Mouse (Mus musculus) urinary bladder, postnatal 14 days (tissue): ENCODE measurements around the gene Sdhc.
A peak's percentile ranks its signal among the peaks of the same experiment; 100 is the strongest.
"Not testable (repeated sequence)": the region's sequence is repeated elsewhere in the genome, so short reads cannot be mapped to it uniquely, and the experiment has no call there.

Source experiments
- DNase-seq: peaks from one replicate; pipeline ENCODE4 v3.0.0; 2021; ENCODE audit warnings: low spot score

Gene Sdhc

DNA sequence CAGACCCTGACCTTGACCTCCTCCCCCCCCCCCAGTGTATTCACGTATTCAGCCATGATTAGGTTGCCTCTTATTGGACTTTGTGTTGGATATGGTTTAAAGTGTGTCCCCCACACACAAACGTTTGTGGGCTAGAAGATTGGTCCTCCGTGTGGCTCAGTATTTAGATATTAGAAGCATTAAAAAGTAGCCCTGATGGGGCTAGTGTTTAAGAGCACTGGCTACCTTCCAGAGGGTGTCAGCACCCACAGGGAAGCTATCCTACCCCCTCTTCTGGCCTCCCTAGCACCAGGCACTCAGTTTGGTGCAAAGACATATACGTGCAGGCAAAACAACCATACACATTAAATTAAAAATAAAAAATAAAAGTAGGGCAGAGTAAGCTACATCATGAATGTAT is 37.4 kb downstream of the Sdhc start:
- no peak for DNase-seq

DNA sequence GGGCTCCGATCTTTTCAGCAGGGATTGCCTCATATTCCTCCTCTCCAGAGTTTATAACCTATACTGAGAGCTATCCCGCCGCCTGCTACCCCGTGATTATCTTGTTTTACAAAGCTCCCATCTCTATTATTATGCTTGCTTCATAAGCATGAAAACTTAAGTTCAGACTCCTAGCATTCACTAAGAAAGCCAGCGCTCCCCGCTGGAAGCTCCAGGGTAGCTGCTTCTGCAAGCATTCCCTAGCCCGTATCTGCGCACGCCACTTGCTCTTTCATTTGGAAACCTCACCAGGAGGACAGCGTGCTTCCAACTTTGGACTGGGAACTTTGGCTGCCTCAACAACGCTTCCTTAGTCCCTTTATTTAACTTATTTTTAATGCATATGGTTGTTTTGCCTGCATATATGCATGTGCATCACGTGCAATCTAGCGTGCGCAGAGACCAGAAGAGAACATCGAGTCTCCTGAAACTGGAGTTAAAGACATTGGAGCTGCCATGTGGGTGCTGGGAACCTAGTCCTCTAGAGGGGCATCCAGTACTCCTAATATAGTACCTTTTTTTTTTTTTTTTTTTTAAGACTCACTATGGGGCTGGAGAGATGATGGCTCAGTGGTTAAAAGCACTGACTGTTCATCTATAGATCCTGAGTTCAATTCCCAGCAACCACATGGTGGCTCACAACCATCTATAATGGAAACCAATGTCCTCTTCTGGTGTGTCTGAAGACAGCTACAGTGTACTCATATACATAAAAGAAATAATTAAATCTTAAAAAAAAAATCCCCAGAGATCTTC is 38.4 kb downstream of the Sdhc start:
- DNase-seq: peak; percentile 58

DNA sequence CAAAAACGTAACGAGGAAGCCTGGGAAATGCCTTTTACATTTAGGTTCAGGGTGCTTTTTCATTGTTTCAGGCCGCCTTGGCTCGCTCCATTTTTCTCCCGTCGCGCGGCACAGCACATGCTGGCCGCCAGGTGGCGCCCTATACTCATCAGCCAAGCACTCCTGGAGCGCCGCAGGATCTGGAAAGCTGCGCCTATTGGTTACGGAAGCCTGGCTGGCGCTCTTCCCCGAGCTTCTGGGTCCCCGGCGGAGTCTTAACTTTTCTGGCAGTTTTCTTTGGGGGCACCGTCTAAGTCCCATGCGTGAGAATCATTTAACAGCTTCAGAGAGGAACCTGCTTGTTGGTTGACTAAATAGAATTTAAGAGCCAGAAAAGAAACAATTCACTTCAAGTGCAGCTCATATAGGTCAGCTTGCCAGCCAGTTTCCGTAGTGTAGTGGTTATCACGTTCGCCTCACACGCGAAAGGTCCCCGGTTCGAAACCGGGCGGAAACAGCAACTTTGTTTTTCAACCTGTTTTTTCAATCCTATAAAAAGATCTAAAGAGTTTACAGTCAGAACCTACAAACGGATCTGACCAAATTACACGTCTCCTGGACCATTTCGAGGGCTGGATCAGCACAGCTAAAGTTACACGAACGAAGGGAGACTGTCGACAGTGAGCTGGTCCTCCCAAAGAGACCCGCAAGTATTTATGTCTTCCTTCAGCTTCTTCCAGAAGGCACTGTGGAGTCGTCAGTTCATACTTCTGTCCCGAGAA is 39.2 kb downstream of the Sdhc start:
- DNase-seq: peak; percentile 91

DNA sequence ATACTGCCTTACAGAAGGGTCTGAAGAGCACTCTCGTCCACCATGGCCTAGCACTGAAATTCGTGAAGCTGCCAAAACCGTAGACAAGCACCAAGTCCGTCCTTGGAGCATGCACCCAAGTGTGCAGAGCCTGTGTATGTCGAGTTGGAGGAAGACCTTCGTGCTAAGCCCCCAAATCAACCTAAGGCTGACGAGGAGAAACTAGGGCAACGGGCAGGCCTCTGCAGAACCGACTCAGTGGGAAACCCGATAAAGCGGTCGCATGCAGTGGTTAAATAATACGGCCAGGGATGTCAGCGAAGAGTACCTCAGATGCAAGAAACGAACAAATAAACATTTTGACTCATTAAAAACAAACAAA is 39.8 kb downstream of the Sdhc start:
- no peak for DNase-seq

DNA sequence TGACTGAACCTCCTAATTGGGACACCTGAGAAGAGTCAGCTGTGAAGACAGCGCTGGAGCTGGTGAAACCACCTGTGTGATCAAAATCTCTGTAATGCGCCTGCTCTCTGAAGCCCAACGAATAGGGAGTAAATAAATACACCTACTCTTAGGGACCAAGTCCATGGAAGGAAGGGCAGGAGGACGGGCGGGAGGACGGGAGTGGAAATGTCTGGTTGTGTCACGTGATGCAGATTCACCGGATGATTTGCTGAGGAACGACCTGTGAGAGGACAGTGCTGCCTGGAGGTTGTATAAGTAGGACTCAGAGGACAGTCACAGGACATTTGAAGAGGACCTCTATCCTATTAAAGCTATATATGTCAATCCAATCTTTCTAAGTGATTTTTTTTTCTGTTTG is 40.8 kb downstream of the Sdhc start:
- no peak for DNase-seq

DNA sequence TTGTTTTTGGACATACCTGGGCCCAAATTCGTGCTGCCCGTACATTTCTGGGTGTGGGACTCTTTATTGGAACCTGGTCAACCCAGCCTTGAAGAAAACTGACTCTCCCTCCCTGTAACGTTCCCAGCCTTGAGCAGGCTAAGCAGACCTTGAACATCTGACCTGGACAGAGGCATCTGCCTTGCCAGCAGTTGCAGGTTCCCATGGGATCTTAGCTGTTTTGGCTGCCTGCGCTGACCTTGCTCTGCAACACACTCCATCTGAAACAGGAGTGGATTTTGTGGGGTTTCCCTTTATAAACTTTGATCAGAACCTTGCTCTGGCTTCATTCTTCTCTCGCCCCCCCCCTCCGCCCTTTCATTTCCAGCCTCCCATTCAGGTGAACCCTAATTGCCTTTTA is 45.2 kb downstream of the Sdhc start:
- no peak for DNase-seq

DNA sequence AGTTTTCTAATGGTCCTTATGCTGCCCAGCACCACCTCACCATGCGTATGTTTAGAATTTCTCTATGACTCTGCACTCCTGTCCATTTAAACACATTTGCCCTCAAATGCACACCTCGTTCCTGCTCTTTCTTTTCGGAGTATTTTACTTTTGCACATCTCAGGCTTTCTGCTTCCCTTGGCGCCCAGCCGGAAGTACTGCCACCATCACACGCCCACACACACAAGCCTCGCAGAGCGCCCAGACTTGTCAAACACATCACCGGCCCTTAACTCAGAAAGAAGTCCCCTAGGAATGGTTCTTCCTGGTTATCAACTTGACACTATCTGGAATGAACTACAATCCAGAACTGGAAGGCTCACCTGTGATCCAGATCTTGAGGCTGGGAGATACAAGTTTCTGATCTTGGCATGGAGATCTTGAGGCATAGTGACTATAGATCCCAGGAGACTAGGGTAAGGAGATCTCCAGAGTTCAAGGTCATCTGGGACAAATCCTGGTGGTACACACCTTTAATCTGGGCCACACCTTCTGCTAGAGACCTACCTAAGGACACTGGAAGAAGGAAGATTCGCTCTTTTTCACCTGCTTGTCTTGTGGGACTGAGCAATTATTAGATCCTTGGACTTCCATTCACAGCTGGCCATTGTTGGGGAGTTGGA is 47.1 kb downstream of the Sdhc start:
- DNase-seq: peak; percentile 29

DNA sequence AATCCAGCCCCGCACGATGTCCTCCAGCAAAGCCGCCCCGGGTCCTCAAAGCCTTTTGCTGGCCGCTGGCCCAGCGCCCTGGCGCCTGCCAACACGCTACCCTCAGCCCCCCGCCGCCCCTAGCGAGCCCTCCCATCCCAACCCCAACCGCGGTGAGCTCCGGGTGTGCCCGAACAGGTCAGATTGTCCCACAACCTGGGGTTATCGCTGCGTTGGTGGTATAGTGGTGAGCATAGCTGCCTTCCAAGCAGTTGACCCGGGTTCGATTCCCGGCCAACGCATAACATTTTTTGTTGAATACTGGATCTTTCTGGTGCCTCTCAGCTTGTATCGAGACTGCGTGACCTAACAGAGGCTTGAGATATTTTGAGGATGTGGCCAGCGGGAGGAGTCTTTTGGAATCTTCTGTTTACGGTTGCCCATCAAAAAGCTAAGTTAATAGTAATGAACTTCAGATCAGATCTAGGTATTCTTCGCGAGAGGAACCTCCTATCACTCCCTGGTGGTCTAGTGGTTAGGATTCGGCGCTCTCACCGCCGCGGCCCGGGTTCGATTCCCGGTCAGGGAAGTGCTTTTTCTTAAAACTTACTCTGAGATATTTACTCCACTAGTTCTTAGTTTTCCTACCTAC is 47.7 kb downstream of the Sdhc start:
- peak; percentile 83 for DNase-seq

DNA sequence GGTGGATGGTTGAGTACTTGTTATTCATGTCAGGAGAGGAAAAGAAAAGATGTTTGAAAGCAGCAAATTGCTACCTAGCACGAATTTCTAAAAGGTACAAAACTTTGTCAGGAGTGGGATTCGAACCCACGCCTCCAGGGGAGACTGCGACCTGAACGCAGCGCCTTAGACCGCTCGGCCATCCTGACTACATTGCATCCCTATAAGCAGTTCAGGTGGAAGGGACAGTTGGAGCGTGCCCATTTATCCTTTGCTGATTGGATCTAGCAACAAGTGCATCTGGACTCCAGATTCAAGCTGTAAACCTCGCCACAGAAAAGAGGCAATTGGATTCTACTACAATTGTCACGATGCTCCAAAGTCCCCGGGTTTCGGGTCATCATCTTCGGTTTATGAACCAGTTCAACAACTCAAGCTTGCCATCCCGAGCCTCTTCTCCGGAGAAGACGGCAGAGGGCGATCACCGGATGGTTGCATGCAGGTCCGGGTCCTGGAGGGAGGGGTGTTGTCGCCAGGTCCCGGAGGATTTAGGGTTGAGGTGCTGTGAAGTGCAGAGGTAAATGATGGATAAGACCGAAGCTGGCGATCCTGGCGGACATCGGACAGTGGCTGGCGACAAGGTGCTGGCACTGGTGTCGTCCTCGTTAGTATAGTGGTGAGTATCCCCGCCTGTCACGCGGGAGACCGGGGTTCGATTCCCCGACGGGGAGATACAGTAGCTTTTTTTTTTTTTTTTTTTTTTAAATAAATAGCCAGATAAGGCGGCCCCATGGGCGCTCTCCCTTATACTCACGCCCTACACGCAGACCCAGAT is 48.5 kb downstream of the Sdhc start:
- DNase-seq: peak; percentile 85

DNA sequence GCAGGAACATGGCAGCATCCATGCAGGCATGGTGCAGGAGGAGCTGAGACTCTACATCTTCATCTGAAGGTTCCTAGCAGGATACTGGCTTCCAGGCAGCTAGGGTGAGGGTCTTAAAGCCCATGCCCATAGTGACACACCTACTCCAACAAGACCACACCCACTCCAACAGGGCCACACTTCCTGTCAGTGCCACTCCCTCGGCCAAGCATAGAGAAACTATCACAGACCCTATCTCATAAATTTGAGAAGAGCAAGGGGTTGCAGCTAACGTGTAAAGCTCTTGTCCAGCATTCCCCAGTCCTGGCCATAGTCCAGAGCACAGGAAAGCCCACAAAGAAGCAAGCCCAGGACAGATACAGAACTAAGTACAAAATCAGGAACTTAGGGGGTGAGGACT is 49.4 kb downstream of the Sdhc start:
- no peak for DNase-seq

DNA sequence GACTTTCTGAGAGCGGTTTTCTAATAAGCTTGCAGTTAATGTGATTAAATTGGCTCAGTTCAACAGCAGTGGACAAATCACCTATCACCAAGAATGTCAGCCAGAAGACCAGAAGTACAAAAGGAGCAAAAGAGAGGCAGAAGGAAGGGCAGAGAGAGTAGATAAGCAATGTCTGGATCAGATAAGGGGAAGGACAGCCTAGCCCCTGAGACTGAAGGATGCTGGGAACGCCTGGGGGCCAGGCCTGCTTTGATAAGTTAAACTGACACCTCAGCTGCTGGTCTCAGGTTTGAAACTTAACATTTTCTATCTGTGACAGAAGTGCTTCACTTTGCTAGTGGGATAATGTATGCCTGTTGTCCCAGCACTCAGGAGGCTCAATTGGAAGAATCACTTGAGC is 52.8 kb downstream of the Sdhc start:
- no peak for DNase-seq

DNA sequence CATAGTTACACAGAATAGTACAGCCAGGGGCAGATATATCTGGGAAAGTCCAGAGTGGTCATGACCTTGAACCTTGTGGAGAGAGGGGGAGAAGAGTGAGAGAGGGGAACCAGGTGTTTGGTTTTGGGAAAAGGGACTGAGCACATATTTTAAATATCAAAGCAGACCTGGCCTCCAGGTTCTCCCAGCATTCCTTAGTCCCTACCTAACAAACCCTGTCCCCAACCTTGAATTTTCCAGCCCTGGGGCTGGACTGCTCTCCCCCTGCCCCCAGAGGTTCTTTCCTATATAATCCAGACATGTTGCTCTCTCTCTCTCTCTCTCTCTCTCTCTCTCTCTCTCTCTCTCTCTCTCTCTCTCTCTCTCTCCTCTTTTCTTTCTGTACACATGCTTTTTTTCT is 53.3 kb downstream of the Sdhc start:
- no peak for DNase-seq

DNA sequence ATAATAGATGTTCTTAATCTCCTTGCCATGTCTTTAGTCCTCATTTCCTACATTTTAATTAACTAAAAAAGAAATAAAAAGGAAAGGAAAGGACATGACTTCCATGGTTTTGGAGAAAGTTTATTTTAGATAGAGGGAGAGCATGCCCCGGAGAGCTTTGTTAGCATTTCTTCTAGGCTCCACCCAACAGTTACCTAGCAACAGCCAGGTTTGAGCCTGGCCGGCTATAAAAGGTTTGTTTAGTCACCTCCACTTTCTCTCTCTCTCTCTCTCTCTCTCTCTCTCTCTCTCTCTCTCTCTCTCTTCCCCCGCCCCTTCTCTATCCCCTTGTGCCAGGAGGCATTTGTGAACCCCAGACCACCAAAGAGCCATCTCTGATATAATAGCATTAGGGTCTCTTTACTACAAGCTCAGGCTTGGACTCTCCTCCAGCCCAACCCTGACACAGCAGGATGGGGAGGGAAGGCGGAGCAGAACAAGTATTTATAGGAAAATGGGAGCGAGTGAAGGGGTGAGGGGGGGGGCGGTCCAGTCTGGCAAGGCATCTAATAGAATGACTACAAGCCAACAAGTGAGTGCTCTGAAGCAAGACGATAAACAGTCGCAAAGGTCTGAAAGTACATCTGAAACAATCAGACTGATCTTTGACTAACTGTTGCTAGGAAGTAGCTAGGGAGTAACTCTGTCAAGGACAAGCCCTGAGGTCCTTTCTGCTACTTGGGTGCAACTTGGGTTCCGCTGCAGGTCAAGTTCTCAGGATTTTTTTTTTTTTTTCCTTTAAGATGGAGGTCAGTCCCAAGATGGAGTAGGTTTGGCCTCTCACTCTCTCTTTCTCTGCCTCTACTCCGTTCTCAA is 54.1 kb downstream of the Sdhc start:
- DNase-seq: no peak

DNA sequence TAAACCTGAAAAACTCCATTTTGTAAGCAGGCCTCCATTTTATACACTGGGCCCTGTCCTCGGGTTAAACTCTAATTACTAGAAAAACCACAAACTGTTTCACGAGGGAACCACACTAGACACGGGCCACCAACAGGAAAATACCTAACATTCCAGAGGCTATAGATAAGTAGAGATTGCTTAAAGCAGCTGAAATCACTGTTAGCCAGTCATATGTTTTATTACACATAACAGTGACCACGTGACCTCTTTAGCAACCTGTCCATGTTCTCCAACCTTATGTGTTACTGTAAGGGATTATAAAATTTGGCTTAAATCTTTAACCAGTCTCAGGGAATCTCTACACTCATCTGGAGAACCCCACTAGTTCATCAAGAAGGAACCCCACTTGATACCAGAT is 56.0 kb downstream of the Sdhc start:
- DNase-seq: no peak

DNA sequence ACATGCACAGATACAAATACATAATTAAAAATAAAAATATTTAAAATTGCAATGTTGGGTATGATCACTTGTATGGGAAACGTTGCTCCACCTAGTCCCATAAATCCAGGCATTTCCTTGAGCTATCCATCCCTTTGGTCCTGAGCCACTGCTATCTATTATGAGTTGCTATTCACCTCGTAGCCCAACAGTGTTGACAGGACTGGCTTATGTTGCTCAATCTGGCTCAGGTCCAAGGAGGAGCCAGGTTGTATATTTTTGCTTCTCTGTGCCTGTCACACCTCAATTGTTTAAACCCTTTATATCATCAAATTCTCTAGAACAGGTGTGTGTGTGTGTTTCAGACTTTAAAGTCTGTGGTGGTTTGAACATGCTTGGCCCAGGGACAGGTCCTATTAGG is 59.6 kb downstream of the Sdhc start:
- no peak for DNase-seq

DNA sequence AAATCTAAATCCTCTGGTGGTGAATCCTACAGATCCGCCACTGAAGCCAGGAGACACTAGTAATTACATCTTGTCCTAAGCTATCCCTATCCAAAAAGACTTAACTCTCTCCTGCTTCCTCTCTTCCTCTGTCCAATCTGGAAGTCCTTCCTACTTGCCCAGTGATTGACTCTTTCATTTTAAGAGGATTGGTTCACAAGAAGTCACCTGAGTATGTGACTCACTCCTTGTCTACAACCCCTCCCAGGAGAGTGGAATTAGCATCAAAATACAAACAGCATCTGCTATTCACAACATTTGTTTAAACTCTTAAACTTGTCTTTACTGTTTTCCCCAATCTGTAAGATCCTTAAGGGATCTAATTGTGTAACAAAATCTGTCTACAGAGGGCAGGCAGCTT is 60.5 kb downstream of the Sdhc start:
- DNase-seq: no peak

DNA sequence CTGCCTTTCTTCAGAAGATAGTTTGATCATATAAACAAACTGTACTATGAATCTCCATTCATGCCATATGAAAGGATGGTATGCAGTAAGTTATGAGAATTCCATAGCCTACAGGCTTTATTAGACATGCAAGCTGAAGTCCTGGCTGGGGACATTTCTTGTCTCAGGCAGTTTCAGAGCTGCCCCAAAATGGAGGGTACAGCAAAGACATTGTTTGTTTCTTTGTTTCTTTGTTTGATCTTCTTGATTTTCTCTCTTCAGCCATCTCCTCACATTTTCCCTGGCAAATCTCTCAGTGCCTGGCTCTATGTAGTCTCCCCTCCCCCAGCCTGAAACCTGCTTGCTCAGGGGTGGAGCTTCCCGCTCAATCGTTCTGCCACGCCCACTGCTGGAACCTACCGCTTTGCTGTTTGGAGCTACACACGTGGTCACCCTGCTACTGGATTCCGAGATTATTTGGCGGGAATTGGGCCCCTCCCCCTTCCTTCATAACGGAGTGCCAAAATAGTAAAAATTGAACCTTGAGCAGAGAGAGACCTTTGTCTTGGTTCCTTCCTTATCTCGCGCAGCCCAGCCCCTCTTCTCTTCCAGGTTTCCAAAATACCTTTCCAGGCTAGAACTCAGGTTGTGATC is 62.0 kb downstream of the Sdhc start:
- DNase-seq: peak; percentile 37

DNA sequence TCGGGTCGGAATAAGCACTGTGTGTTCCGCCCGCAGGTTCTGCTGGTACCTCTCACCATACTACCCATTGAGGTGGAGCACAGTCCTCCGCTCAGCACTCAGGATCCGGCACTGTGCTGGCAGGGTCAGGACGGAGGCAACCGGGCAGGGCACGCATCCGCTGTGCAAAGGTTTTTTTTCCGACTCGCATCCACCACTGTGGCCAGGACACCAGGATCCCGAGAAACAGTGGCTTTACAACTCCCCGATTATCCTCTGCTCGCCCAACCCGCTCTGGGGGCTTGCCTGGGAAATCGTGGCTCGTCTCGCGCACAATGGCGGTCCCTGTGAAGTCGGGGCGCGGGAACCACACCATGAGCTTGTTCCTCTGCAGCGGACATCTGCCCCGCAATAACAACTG is 64.7 kb downstream of the Sdhc start:
- no peak for DNase-seq

DNA sequence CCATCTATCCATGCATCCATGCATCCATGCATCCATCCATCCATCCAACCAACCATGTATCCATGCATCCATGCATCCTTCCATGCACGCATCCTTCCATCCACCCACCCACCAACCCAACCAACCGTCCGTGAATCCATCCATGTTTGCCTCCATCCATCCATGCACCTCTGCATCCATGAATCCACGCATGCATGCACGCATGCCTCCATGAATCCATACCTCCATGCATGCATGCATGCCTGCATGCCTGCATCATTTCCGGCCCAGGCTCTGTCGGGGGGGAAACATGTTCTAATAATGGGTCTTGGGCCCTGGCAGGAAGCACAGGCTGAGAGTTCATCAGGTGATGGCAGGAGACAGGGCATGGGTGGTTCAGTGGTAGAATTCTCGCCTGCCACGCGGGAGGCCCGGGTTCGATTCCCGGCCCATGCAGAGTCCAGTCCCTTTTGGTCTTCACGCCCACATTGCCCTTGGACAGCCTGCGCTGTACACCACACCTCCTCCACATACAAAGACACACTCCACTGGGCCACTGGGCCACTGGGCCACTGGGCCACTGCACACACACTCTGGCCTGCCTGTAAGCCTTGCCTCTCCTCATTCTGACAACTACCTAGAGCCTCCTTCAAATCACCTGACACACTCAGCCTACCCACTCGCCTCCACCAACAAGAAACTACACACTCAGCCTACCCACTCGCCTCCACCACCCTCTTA is 68.7 kb downstream of the Sdhc start:
- not testable (repeated sequence) for DNase-seq

DNA sequence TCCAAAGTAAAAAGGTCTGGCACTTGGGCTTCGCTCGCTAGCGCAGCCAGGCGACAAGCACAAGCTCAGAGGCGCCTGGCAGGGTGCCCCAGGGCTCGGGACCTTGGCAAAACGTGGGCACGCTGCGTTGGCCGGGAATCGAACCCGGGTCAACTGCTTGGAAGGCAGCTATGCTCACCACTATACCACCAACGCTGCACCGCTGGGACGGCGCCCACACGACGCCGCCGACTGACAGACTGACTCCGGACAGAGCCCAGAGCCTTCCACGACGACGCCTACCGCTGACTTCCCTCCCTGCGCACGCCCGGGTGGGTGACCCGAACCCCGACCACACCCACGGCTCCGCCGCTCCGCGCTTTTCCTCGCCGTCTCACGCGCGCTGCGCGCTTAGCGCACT is 70.6 kb downstream of the Sdhc start:
- not testable (repeated sequence) for DNase-seq
